8 mouse cellular contexts compared by ENCODE assay signal in genomic region chr11:58947798-58948528, GRCm38 (mm10). TPM values are rescaled to one million over a fixed set of nuclear protein-coding genes. Genes with fewer than 3 reads are reported as not detected.
DNase-seq lines count a peak whose midpoint lies in the region; ATAC-seq and TF ChIP-seq lines count a peak whose summit lies in the region.

No protein-coding gene starts in this region.

- no peaks in the 10 kb centered on the region for H3K36me3 ChIP-seq in thymus, adult 2 months (ENCODE audit: control insufficient read depth, insufficient read depth, low read length)
- no peaks in the 10 kb centered on the region for H3K36me3 ChIP-seq in hindbrain, embryonic 14.5 days (replicated peaks; ENCODE audit: control insufficient read depth, insufficient read depth)
- H3K36me3 ChIP-seq in liver, embryonic 13.5 days = no peaks in the 10 kb centered on the region

- peak overlapping the region; percentile 95 for H3K9ac ChIP-seq in hindbrain, embryonic 14.5 days
- H3K9ac ChIP-seq in liver, embryonic 13.5 days = peak overlapping the region; percentile 35

- H3K27ac ChIP-seq in thymus, adult 2 months (ENCODE audit: control insufficient read depth, insufficient read depth, low read length) = peak overlapping the region; percentile 71
- peak overlapping the region; percentile 100 for H3K27ac ChIP-seq in hindbrain, embryonic 14.5 days
- peak overlapping the region; percentile 35 for H3K27ac ChIP-seq in liver, embryonic 13.5 days

- no peaks in the 10 kb centered on the region for H3K27me3 ChIP-seq in thymus, adult 2 months (ENCODE audit: control insufficient read depth, insufficient read depth, low read length)
- no peaks in the 10 kb centered on the region for H3K27me3 ChIP-seq in hindbrain, embryonic 14.5 days (ENCODE audit: control insufficient read depth, insufficient read depth, low read length)
- H3K27me3 ChIP-seq in liver, embryonic 13.5 days = peaks cover 90% of the 10 kb centered on the region

- H3K4me3 ChIP-seq in thymus, adult 2 months (ENCODE audit: control insufficient read depth, insufficient read depth, low read length) = peak overlapping the region; percentile 15; the same call in 1 of the 2 replicates
- peak overlapping the region; percentile 47 for H3K4me3 ChIP-seq in hindbrain, embryonic 14.5 days (replicated peaks; ENCODE audit: low read length)
- H3K4me3 ChIP-seq in liver, embryonic 13.5 days (replicated peaks) = peak overlapping the region; percentile 59

- DNase-seq in embryo, embryonic 11 days = peak; percentile 64
- DNase-seq in embryo, embryonic 9.5 days (ENCODE audit: extremely low spot score) = no peak
- peak; percentile 59 for DNase-seq in thymus, adult 2 months
- DNase-seq in thymus, adult 18-20 months = no peak
- DNase-seq in hindbrain, embryonic 14.5 days (ENCODE audit: low spot score) = peak; percentile 75
- DNase-seq in liver, embryonic 13.5 days = no peak
- peak; percentile 69 for DNase-seq in right cerebral cortex, postnatal 4 days
- DNase-seq in ovary, adult 18-20 months (ENCODE audit: low spot score) = no peak

- TF ChIP-seq CTCF in thymus, adult 2 months (IDR thresholded peaks at IDR 0.05; ENCODE audit: borderline replicate concordance, control insufficient read depth, extremely low read depth, insufficient read depth, low read length, poor library complexity) = no peak

- peak overlapping the region; percentile 82 for H3K4me2 ChIP-seq in hindbrain, embryonic 14.5 days (replicated peaks)
- peak overlapping the region; percentile 77 for H3K4me2 ChIP-seq in liver, embryonic 13.5 days

- no peak for TF ChIP-seq POLR2A in thymus, adult 2 months (IDR thresholded peaks at IDR 0.05; ENCODE audit: control insufficient read depth, extremely low read depth, insufficient read depth, low read length, poor library complexity)

- peaks cover 3% of the 10 kb centered on the region; the same call in 1 of the 2 replicates for H3K4me1 ChIP-seq in thymus, adult 2 months (replicated peaks; ENCODE audit: control insufficient read depth, insufficient read depth, low read length)
- H3K4me1 ChIP-seq in hindbrain, embryonic 14.5 days (replicated peaks; ENCODE audit: control insufficient read depth, insufficient read depth, low read length) = peaks cover 27% of the 10 kb centered on the region
- peaks cover 30% of the 10 kb centered on the region for H3K4me1 ChIP-seq in liver, embryonic 13.5 days (replicated peaks)

- peak; percentile 71 for ATAC-seq in hindbrain, embryonic 14.5 days (ENCODE audit: low FRiP score)
- ATAC-seq in liver, embryonic 13.5 days (ENCODE audit: low read depth) = peak; percentile 43; the same call in 1 of the 2 replicates

- H3K9me3 ChIP-seq in hindbrain, embryonic 14.5 days (ENCODE audit: control insufficient read depth, low read length) = no peaks in the 10 kb centered on the region
- no peaks in the 10 kb centered on the region for H3K9me3 ChIP-seq in liver, embryonic 13.5 days (replicated peaks)

- 26% methylated on average over 23 of the region's 23 CpGs for WGBS in thymus, adult 2 months
- WGBS in hindbrain, embryonic 14.5 days = 8% methylated on average over 23 of the region's 23 CpGs
- WGBS in liver, embryonic 13.5 days (ENCODE audit: insufficient replicate concordance) = 20% methylated on average over 23 of the region's 23 CpGs

RNA-seq across cellular contexts. Expression of gene Hist3h2ba, which starts 0.8 kb away (rescaled TPM):
- 47.2 and 96.5 TPM in 2 replicates for polyA plus RNA-seq in thymus, adult 2 months (2012; rRNA removed)
- polyA plus RNA-seq in hindbrain, embryonic 14.5 days (2014; fragmentation: Nextera tagmentation; extraction: Ambion mirVana) = 109 and 138 TPM in 2 replicates
- polyA plus RNA-seq in liver, embryonic 13.5 days (2015; fragmentation: Nextera tagmentation; extraction: Ambion mirVana) = 5.5 and 6.3 TPM in 2 replicates

RNA-seq across cellular contexts. Expression of gene Hist3h2a, which starts 6.5 kb away (rescaled TPM):
- polyA plus RNA-seq in thymus, adult 2 months (2012; rRNA removed) = 45.9 and 51.0 TPM in 2 replicates
- 86.9 and 94.9 TPM in 2 replicates for polyA plus RNA-seq in hindbrain, embryonic 14.5 days (2014; fragmentation: Nextera tagmentation; extraction: Ambion mirVana)
- polyA plus RNA-seq in liver, embryonic 13.5 days (2015; fragmentation: Nextera tagmentation; extraction: Ambion mirVana) = 12.3 and 13.7 TPM in 2 replicates

RNA-seq across cellular contexts. Expression of gene Trim17, which starts 6.5 kb away (rescaled TPM):
- 0.31 and 0.47 TPM in 2 replicates for polyA plus RNA-seq in thymus, adult 2 months (2012; rRNA removed)
- 0.76 and 1.1 TPM in 2 replicates for polyA plus RNA-seq in hindbrain, embryonic 14.5 days (2014; fragmentation: Nextera tagmentation; extraction: Ambion mirVana)
- polyA plus RNA-seq in liver, embryonic 13.5 days (2015; fragmentation: Nextera tagmentation; extraction: Ambion mirVana) = 0.06 and 0.18 TPM in 2 replicates

RNA-seq across cellular contexts. Expression of gene Rnf187, which starts 9.2 kb away (rescaled TPM):
- polyA plus RNA-seq in thymus, adult 2 months (2012; rRNA removed) = 335 and 488 TPM in 2 replicates
- polyA plus RNA-seq in hindbrain, embryonic 14.5 days (2014; fragmentation: Nextera tagmentation; extraction: Ambion mirVana) = 682 and 743 TPM in 2 replicates
- 125 and 130 TPM in 2 replicates for polyA plus RNA-seq in liver, embryonic 13.5 days (2015; fragmentation: Nextera tagmentation; extraction: Ambion mirVana)

RNA-seq across cellular contexts. Expression of gene Trim11, which starts 29.9 kb away (rescaled TPM):
- 114 and 119 TPM in 2 replicates for polyA plus RNA-seq in thymus, adult 2 months (2012; rRNA removed)
- 18.9 and 22.1 TPM in 2 replicates for polyA plus RNA-seq in hindbrain, embryonic 14.5 days (2014; fragmentation: Nextera tagmentation; extraction: Ambion mirVana)
- polyA plus RNA-seq in liver, embryonic 13.5 days (2015; fragmentation: Nextera tagmentation; extraction: Ambion mirVana) = 8.9 and 9.2 TPM in 2 replicates

Comparison
In these comparisons a context has a peak if more than half of its experiments do, and no peak if none do; other contexts are left out.
1. DNase-seq: peak in embryo, embryonic 11 days (single experiment), thymus, adult 2 months (single experiment), hindbrain, embryonic 14.5 days (single experiment) and right cerebral cortex, postnatal 4 days (single experiment); none in embryo, embryonic 9.5 days (single experiment), thymus, adult 18-20 months (0 of 2), liver, embryonic 13.5 days (single experiment) and ovary, adult 18-20 months (single experiment).
2. H3K27ac ChIP-seq: peak in every context shown above with its lines; median percentile 100 in hindbrain, embryonic 14.5 days; 71 in thymus, adult 2 months; 35 in liver, embryonic 13.5 days.
3. Peak in every context shown above with its lines, with median percentiles within 50 percentile points of each other: H3K4me3 ChIP-seq.